Mouse (Mus musculus): ENCODE measurements at regions not wholly inside any gene's neighbourhood (a gene's known extent, or its start where the extent isn't known, plus 50 kb on each side); places are given as distances from the start of the nearest gene placed in this dataset.

DNA sequence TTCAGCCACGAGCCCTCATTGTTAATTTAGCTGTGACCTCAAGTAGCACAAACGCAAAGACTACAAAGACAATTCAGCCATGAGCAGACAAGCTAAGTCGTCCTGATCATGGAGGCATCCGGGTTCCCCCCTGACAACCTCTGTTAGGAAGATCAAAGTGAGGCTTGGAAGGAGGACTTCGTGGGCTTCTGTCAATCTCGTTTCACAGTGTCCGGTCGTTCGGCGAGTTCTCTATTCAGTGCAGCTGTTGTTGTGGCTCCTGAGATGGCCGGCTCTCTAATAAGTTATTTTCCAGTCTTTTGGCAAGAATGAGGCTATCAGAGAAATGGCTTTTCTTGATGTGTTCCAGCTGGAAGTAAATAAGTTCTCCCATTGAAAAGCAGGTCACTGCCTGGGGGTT lies 133.7 kb upstream of the Map3k7 start:
- TF ChIP-seq CTCF (IDR thresholded peaks at IDR 0.05; ENCODE audit: control insufficient read depth, insufficient read depth, insufficient replicate concordance, low read depth, low read length) (no peak), POLR2A (IDR thresholded peaks at IDR 0.05; ENCODE audit: control insufficient read depth, low read depth, low read length) (no peak)
